Mouse (Mus musculus): Measurements from ENCODE around the gene Ptov1. TPM values are rescaled to one million over a fixed set of nuclear protein-coding genes. Genes with fewer than 3 reads are reported as not detected.

The Ptov1 gene
- total and polyA plus RNA-seq, 2 experiments: 17.0 to 76.1 TPM

DNA sequence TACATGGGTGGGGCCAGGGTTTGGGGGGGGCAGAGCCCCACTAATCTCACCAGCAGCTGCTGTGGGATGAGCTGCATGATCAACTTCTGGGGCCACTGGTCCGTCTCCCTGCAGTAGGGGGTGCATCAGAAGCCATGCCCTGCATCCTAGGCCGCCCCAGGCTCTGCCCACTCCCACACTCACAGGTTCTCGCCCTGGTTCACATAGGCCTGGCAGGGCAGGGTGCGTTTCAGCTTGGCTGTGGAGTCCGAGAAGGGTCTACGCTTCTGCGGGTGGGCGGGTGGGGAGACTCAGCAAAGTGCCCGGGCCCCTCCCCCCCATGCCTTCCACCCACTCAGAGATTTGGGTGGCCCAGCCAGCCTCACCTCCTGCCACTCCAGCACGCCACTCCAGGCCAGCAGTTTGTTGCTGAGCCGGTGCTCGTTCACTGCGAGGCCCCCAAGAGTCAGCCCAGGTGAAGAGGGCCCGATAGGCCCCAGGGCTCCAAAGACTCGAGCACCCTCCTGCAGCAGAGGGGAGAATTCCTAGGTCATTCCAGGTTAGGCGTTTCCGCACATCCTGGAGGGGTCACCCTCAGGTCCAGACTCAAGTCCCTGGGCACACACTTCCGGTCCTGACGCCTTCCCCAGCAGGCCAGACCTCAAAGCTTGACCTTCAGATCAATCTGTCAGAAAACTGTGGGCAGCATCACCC is 2.4 kb downstream of the Ptov1 start:
- Histone ChIP-seq H3K4me1 (ENCODE audit: control insufficient read depth, insufficient read depth, low read length) (peaks cover 16% of the 10 kb centered on the region), H3K79me2 (ENCODE audit: control insufficient read depth, insufficient read depth, low read length) (peaks cover 5% of the 10 kb centered on the region; the same call in 1 of the 2 replicates), H3K27ac (replicated peaks; ENCODE audit: insufficient read depth, low read depth, low read length) (no peak overlapping the region), H3K27me3 (ENCODE audit: control insufficient read depth, insufficient read depth, low read length) (no peaks in the 10 kb centered on the region), H3K9ac (ENCODE audit: low read depth, low read length) (no peak overlapping the region), H3K4me3 (ENCODE audit: insufficient read depth, low read depth, low read length) (no peak overlapping the region), H3K36me3 (ENCODE audit: control insufficient read depth, insufficient read depth, low read length) (no peaks in the 10 kb centered on the region)
- 77% methylated on average over 19 of the region's 19 CpGs for WGBS
- TF ChIP-seq CTCF (IDR thresholded peaks at IDR 0.05; ENCODE audit: low read depth, low read length) (no peak), POLR2A (IDR thresholded peaks at IDR 0.05; ENCODE audit: extremely low read depth, insufficient read depth, low read length) (no peak)
- DNase-seq (ENCODE audit: extremely low read depth, low read depth, low spot score): no peak

DNA sequence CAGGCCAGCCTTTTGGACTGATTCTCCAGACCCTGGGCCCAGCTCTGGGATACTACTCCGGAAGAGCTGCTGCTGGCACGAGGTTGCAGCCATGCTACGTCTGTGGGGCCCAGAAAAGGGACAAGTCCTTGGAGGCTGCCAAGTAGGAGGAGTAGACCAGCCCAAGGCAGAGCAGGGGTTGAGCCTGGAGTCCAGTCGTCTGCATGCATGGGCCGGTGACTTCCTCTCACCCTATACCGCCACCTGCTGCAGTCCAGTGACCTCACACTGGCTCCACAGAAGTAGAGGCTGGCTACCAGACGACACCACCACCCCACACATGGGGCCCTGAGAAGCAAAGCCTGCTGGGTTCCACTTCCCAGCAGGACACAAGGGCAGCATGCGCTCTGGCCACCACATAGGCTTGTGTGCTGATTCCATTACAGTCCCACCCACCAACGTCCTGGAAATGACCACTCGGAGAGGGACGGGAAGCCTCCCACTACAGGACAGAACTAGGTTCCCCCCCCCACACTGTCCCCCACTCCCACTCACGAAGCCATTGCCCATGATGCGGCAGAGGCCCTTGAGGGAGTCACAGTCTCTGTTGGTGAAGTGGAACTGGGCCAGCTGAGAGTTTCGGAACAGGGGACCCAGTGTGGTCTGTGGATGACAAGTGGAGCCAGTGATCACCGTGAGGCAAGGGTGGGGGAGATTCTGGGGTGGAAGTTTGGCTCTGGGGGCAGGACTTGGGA is 3.1 kb downstream of the Ptov1 start:
- no peak overlapping the region for H3K9ac ChIP-seq (ENCODE audit: low read depth, low read length)
- no peaks in the 10 kb centered on the region for H3K36me3 ChIP-seq (ENCODE audit: control insufficient read depth, insufficient read depth, low read length)
- peaks cover 16% of the 10 kb centered on the region for H3K4me1 ChIP-seq (ENCODE audit: control insufficient read depth, insufficient read depth, low read length)
- DNase-seq (ENCODE audit: extremely low read depth, low read depth, low spot score): no peak
- TF ChIP-seq CTCF (IDR thresholded peaks at IDR 0.05; ENCODE audit: low read depth, low read length) (0 out of 2 replicates have a peak, but pooled peaks have one; percentile 13), POLR2A (IDR thresholded peaks at IDR 0.05; ENCODE audit: extremely low read depth, insufficient read depth, low read length) (no peak)
- no peak overlapping the region for H3K4me3 ChIP-seq (ENCODE audit: insufficient read depth, low read depth, low read length)
- no peak overlapping the region for H3K27ac ChIP-seq (replicated peaks; ENCODE audit: insufficient read depth, low read depth, low read length)
- peaks cover 5% of the 10 kb centered on the region; the same call in 1 of the 2 replicates for H3K79me2 ChIP-seq (ENCODE audit: control insufficient read depth, insufficient read depth, low read length)
- WGBS: 52% methylated on average over 15 of the region's 15 CpGs
- H3K27me3 ChIP-seq (ENCODE audit: control insufficient read depth, insufficient read depth, low read length): no peaks in the 10 kb centered on the region

DNA sequence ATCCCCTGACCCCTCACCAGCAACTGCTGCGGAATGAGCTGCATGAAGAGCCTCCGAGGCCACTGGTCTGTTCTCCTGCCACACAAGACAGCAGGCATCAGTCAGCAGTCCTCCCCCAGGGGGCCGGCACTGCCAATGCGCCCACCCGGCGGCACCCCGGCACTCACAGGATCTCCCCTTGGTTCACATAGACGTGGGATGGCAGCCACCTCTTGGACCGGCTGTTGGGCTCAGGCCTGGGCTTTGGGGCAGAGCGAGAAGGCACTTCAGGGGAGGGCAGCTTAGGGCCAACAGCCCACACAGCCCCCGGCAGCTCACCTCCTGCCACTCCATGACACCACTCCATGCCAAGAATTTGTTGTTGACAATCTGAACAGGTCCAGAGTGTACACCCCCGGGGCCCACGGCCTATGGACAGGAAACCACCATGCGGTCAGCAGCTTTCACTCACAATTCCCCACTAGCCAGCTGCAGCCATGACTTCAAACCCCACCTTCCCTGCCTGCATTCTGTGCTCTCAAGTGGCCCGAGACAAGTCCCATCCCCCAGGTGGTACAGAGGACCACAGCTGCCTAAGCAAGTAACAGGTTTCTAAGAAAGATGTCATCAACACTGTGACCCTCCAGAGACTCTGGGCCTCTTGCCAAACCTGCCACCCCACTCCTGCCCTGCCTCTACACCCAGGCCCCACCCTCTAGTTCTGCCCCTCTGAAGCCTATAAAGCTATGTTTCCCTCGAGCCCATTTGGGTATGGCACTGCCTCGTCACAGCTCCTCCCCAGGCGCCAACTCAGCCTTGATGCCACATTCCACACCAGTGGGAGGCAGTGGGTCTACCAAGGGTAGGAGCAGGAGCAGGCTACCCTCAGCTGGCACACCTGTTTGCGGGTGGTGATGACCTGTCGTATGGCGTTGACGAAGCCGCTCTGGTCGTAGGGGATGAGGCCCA is 4.7 kb downstream of the Ptov1 start:
- H3K36me3 ChIP-seq (ENCODE audit: control insufficient read depth, insufficient read depth, low read length): no peaks in the 10 kb centered on the region
- no peak overlapping the region for H3K27ac ChIP-seq (replicated peaks; ENCODE audit: insufficient read depth, low read depth, low read length)
- H3K4me3 ChIP-seq (ENCODE audit: insufficient read depth, low read depth, low read length): no peak overlapping the region
- TF ChIP-seq POLR2A (IDR thresholded peaks at IDR 0.05; ENCODE audit: extremely low read depth, insufficient read depth, low read length): no peak
- TF ChIP-seq CTCF (IDR thresholded peaks at IDR 0.05; ENCODE audit: low read depth, low read length): no peak
- H3K27me3 ChIP-seq (ENCODE audit: control insufficient read depth, insufficient read depth, low read length): no peaks in the 10 kb centered on the region
- WGBS: 80% methylated on average over 24 of the region's 24 CpGs
- H3K9ac ChIP-seq (ENCODE audit: low read depth, low read length): no peak overlapping the region
- H3K79me2 ChIP-seq (ENCODE audit: control insufficient read depth, insufficient read depth, low read length): peaks cover 5% of the 10 kb centered on the region; the same call in 1 of the 2 replicates
- no peak for DNase-seq (ENCODE audit: extremely low read depth, low read depth, low spot score)
- peaks cover 12% of the 10 kb centered on the region for H3K4me1 ChIP-seq (ENCODE audit: control insufficient read depth, insufficient read depth, low read length)

DNA sequence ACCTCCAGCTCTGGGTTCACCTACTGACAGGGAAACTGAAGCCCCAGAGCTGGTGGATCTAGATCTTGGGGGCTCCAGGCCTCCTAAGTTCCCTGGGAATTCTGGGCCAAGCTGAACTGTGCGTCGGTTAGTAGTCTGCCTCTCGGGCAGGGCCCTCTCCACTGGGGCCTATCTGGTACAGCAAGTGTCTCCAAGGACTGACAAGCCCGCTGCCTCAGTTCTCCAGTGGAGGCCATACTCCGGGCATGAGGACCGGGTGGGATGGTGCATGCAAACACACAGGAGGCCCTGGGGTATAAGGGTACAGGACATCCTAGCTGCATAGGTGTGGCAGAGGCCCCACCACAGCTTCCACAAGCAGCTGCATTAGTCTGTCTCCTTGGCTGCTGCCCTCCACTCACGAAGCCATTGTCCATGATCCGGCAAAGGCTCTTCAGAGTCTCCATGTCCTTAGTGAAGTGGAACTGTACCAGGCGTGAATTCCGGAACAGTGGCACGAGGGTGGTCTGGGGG is 5.5 kb downstream of the Ptov1 start:
- WGBS: 91% methylated on average over 11 of the region's 11 CpGs
- Histone ChIP-seq H3K9ac (ENCODE audit: low read depth, low read length) (no peak overlapping the region), H3K4me1 (ENCODE audit: control insufficient read depth, insufficient read depth, low read length) (peaks cover 12% of the 10 kb centered on the region)

DNA sequence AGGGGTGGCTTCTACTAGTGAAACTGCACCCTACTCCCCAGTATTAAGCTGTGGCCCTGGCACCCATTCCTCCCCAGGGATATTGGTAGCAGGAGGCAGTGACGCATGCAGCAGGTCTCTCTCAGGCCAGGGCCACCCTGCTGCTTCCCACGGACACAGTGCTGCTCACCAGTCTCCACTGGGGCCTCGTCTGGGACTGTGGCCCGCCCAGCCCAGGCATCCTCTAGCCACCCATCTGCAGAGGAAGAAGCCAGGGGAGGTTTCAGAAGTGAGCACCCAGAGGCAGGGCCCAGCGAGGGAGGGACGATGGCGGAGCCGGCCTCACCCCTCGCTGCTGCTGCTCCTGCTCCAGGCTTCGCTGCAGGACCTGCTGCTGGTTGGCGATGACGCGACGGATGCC is 6.4 kb downstream of the Ptov1 start:
- no peaks in the 10 kb centered on the region for H3K27me3 ChIP-seq (ENCODE audit: control insufficient read depth, insufficient read depth, low read length)
- no peak overlapping the region for H3K27ac ChIP-seq (replicated peaks; ENCODE audit: insufficient read depth, low read depth, low read length)
- no peaks in the 10 kb centered on the region for H3K36me3 ChIP-seq (ENCODE audit: control insufficient read depth, insufficient read depth, low read length)
- H3K79me2 ChIP-seq (ENCODE audit: control insufficient read depth, insufficient read depth, low read length): peaks cover 5% of the 10 kb centered on the region; the same call in 1 of the 2 replicates
- no peak for DNase-seq (ENCODE audit: extremely low read depth, low read depth, low spot score)
- TF ChIP-seq CTCF (IDR thresholded peaks at IDR 0.05; ENCODE audit: low read depth, low read length): no peak
- TF ChIP-seq POLR2A (IDR thresholded peaks at IDR 0.05; ENCODE audit: extremely low read depth, insufficient read depth, low read length): no peak
- WGBS: 94% methylated on average over 14 of the region's 14 CpGs
- H3K4me1 ChIP-seq (ENCODE audit: control insufficient read depth, insufficient read depth, low read length): peaks cover 12% of the 10 kb centered on the region
- no peak overlapping the region for H3K4me3 ChIP-seq (ENCODE audit: insufficient read depth, low read depth, low read length)
- no peak overlapping the region for H3K9ac ChIP-seq (ENCODE audit: low read depth, low read length)

More for the DNA sequence above, 5.5 kb downstream of the Ptov1 start:
- Histone ChIP-seq H3K27ac (replicated peaks; ENCODE audit: insufficient read depth, low read depth, low read length) (no peak overlapping the region), H3K27me3 (ENCODE audit: control insufficient read depth, insufficient read depth, low read length) (no peaks in the 10 kb centered on the region), H3K79me2 (ENCODE audit: control insufficient read depth, insufficient read depth, low read length) (peaks cover 5% of the 10 kb centered on the region; the same call in 1 of the 2 replicates), H3K36me3 (ENCODE audit: control insufficient read depth, insufficient read depth, low read length) (no peaks in the 10 kb centered on the region), H3K4me3 (ENCODE audit: insufficient read depth, low read depth, low read length) (no peak overlapping the region)
- no peak for DNase-seq (ENCODE audit: extremely low read depth, low read depth, low spot score)
- TF ChIP-seq CTCF (IDR thresholded peaks at IDR 0.05; ENCODE audit: low read depth, low read length) (no peak), POLR2A (IDR thresholded peaks at IDR 0.05; ENCODE audit: extremely low read depth, insufficient read depth, low read length) (no peak)
